Mouse (Mus musculus) heart, adult 11 months (tissue): ENCODE measurements at regions not wholly inside any gene's neighbourhood (a gene's known extent, or its start where the extent isn't known, plus 50 kb on each side); places are given as distances from the start of the nearest gene placed in this dataset.

Source experiments
- DNase-seq: peaks from one replicate; pipeline ENCODE4 v3.0.0; 2022

- peak; percentile 64 for DNase-seq
Measured at GRCm38 (mm10) chr7:65244936-65245335, 88.6 kb upstream of the Fam189a1 start.

- DNase-seq, result peak; percentile 34
Measured at GRCm38 (mm10) chr7:65241208-65241607, 84.8 kb upstream of the Fam189a1 start.

- peak; percentile 68 for DNase-seq
Measured at GRCm38 (mm10) chr7:65235701-65236100, 79.3 kb upstream of the Fam189a1 start.

GRCm38 (mm10) chr7:65233681-65234080 is 77.3 kb upstream of the Fam189a1 start:
- peak; percentile 62 for DNase-seq

- peak; percentile 71 for DNase-seq
Measured at GRCm38 (mm10) chr7:65229306-65229705, 72.9 kb upstream of the Fam189a1 start.

GRCm38 (mm10) chr7:65226218-65226617 is 69.8 kb upstream of the Fam189a1 start:
- DNase-seq, result peak; percentile 64

GRCm38 (mm10) chr7:65213216-65213925 is 57.0 kb upstream of the Fam189a1 start:
- peak; percentile 57 for DNase-seq

- peak; percentile 82 for DNase-seq
Measured at GRCm38 (mm10) chr7:65207240-65207639, 50.9 kb upstream of the Fam189a1 start.
